In genomic region chr5:122287026-122287425, GRCm38 (mm10) we compare ENCODE assay signal across 25 mouse cellular contexts. TPM values are rescaled to one million over a fixed set of nuclear protein-coding genes. Genes with fewer than 3 reads are reported as not detected.
DNase-seq lines count a peak whose midpoint lies in the region; ATAC-seq lines count a peak whose summit lies in the region.
"Had no signal": no experiment of that assay in that cellular context is flagged by ENCODE, and none has a peak within 500 bp of the region (broad histone marks: within the 10 kb centered on the region; RNA-seq: fewer than 3 reads in every experiment).

No protein-coding gene starts in this region.

- H3K9me3 ChIP-seq in liver, embryonic 12.5 days (replicated peaks) = no peaks in the 10 kb centered on the region
- H3K9me3 ChIP-seq: forebrain, embryonic 13.5 days had no signal

- H3K4me2 ChIP-seq in liver, embryonic 12.5 days = 0 out of 2 replicates have a peak overlapping the region, but pooled peaks have one; percentile 7
- H3K4me2 ChIP-seq: lung, embryonic 14.5 days had no signal

- no peaks in the 10 kb centered on the region for H3K27me3 ChIP-seq in liver, embryonic 12.5 days (replicated peaks)
- H3K27me3 ChIP-seq: CH12.LX; forebrain, embryonic 13.5 days had no signal

- WGBS in liver, embryonic 12.5 days (ENCODE audit: insufficient replicate concordance) = 50% methylated on average over 4 of the region's 4 CpGs

- DNase-seq in heart, adult 11 months = peak; percentile 58
- DNase-seq in heart, postnatal 4 days = no peak
- no peak for DNase-seq in liver
- DNase-seq in naive thymus-derived CD4-positive, alpha-beta T cell, adult 2 months (ENCODE audit: low read depth) = peak; percentile 43
- DNase-seq: adrenal gland, adult 8-10 months; cerebellum, adult 11 months; cerebellum, adult 9-10 months; cerebellum, postnatal 36 days; kidney, adult 11 months; kidney, postnatal 25 days; lung, embryonic 14.5 days; lung, postnatal 14 days; midbrain, embryonic 14.5 days; right cerebral cortex, adult 18-20 months; spleen, adult 18-20 months; thymus, adult 2 months; thymus, postnatal 36 days had no signal

- H3K36me3 ChIP-seq in liver, embryonic 12.5 days = peaks cover 28% of the 10 kb centered on the region

- H3K27ac ChIP-seq in liver, embryonic 12.5 days = no peak overlapping the region
- no peak overlapping the region for H3K27ac ChIP-seq in brown adipose tissue, adult 24 weeks (replicated peaks; ENCODE audit: low read depth, low read length)
- H3K27ac ChIP-seq: forebrain, embryonic 13.5 days; hindbrain, embryonic 14.5 days had no signal

- no peak for ATAC-seq in liver, embryonic 12.5 days
- ATAC-seq in granulocyte monocyte progenitor cell, adult 5-6 weeks (replicated peaks; ENCODE audit: poor library complexity, severe bottlenecking) = no peak
- ATAC-seq: activated CD4-positive, CD25-positive, alpha-beta regulatory T cell, adult 4 months; forebrain, embryonic 13.5 days; inflammation-experienced regulatory T-cells, adult 6 months had no signal

- peaks cover 70% of the 10 kb centered on the region for H3K4me1 ChIP-seq in liver, embryonic 12.5 days
- peaks cover 23% of the 10 kb centered on the region for H3K4me1 ChIP-seq in brown adipose tissue, adult 24 weeks (ENCODE audit: control insufficient read depth, insufficient read depth, insufficient read length, low read length)

- H3K9ac ChIP-seq in liver, embryonic 12.5 days = no peak overlapping the region
- H3K9ac ChIP-seq: forebrain, embryonic 13.5 days; hindbrain, embryonic 14.5 days; lung, embryonic 14.5 days had no signal

- no peak overlapping the region for H3K4me3 ChIP-seq in liver, embryonic 12.5 days
- H3K4me3 ChIP-seq in brown adipose tissue, adult 24 weeks (ENCODE audit: insufficient read depth, low read depth, low read length) = peak overlapping the region; percentile 25; the same call in 1 of the 2 replicates
- H3K4me3 ChIP-seq: forebrain, embryonic 13.5 days had no signal

RNA-seq across cellular contexts. Expression of gene Pptc7, which starts 2.9 kb away (rescaled TPM):
- total RNA-seq in heart, postnatal 4 days (2021) = 10 to 100 TPM; 44.0 to 47.2 TPM
- 6.1 and 6.8 TPM in 2 replicates for polyA plus RNA-seq in liver, embryonic 12.5 days (2016; fragmentation: Nextera tagmentation; extraction: Ambion mirVana)
- polyA plus RNA-seq in brown adipose tissue, adult 24 weeks (2012; ENCODE audit: insufficient read depth, insufficient read length, missing spikeins) = 24.3 and 28.0 TPM in 2 replicates
- total RNA-seq in granulocyte monocyte progenitor cell, adult 5-6 weeks (2014; fragmentation: Nextera tagmentation) = 12.0 and 14.8 TPM in 2 replicates
- total RNA-seq in granulocyte monocyte progenitor cell, adult 5-6 weeks (2017) = 17.2 TPM in 2 replicates

RNA-seq across cellular contexts. Expression of gene Tctn1, which starts 22.8 kb away (rescaled TPM):
- 1 to 10 TPM; 6.0 to 6.1 TPM for total RNA-seq in heart, postnatal 4 days (2021)
- polyA plus RNA-seq in liver, embryonic 12.5 days (2016; fragmentation: Nextera tagmentation; extraction: Ambion mirVana) = 1.2 and 1.7 TPM in 2 replicates
- polyA plus RNA-seq in brown adipose tissue, adult 24 weeks (2012; ENCODE audit: insufficient read depth, insufficient read length, missing spikeins) = 1.2 and 2.9 TPM in 2 replicates
- 7.2 and 9.3 TPM in 2 replicates for total RNA-seq in granulocyte monocyte progenitor cell, adult 5-6 weeks (2014; fragmentation: Nextera tagmentation)
- total RNA-seq in granulocyte monocyte progenitor cell, adult 5-6 weeks (2017) = 1.8 and 4.3 TPM in 2 replicates

Comparison
In these comparisons a context has a peak if more than half of its experiments do, and no peak if none do; other contexts are left out.
1. DNase-seq: peak in heart, adult 11 months (single experiment) and naive thymus-derived CD4-positive, alpha-beta T cell, adult 2 months (single experiment); none in heart, postnatal 4 days (single experiment) and liver (single experiment).